Mouse (Mus musculus): ENCODE data around the gene Igf2bp3.

DNA sequence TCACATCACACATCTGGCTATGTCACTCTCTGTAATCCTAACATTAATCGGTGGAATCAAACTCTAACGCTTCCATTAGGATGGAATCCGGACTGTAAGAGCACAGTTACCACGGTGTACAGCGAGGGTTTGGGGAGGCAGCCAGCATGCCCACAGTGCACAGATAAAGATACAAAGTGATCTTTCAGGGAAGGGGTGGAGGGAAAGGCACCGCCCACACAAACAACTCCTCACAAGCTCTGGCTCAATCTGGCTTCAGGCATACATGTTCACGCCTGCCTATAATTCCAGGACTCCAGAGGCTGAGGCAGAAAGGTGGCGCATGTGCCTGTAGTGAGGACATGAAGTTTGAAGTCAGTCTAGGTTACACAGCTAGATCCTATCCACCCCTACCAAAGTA is 48.4 kb downstream of the Igf2bp3 start:
- TF ChIP-seq EP300 (optimal IDR thresholded peaks at IDR 0.05): no peak
- no peak for TF ChIP-seq CTCF (IDR thresholded peaks at IDR 0.05; ENCODE audit: low read depth)
